Mouse (Mus musculus) embryonic fibroblast, embryonic 13.5 days (primary cell): ENCODE measurements around the gene Kcnd2.

Experiments
- CTCF ChIP-seq: IDR thresholded peaks from 2 replicates; pipeline ENCODE4 v1.5.1; 2011; ENCODE audit warnings: mild to moderate bottlenecking, control low read depth, low read length, moderate library complexity, borderline replicate concordance; ENCODE audit not compliant: insufficient read depth
- POLR2A ChIP-seq: IDR thresholded peaks from 2 replicates; pipeline ENCODE4 v1.6.1; 2011; ENCODE audit warnings: low read depth, mild to moderate bottlenecking, control low read depth, low read length, moderate library complexity

DNA sequence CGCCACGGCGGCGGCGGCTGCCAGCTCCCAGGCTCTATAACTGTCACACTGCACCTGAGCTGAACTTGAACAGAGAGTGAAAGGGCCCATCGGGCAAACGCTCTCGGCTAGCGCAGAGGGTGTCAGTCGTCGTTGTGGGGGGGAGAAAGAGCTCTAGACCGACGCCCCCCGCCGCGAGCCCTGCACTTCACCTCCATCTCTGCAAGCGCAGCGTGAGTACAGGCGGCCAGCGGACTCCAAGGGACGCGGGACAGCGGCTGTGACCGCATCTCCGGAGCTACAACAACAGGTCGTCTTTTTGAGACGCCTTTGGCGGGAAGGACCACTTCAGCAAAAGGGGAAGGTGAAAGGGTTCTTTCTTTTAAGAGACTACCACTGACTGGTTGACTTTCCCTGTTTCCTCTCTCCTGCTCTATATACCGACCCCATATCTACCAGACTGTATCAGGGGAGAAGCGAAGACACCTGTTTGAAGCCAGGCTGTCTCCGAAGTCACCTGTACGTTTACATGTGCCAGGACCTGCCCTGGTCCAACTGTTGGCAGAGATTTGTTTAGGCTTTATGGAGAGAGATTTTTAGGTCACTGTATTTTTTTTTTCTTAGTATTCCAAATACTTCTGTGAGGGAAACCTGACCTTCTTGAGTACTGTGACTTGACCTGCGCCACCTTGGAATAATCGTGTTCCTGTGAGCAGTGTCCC is at the start of gene Kcnd2:
- TF ChIP-seq POLR2A = no peak
- TF ChIP-seq CTCF = no peak
